Mouse (Mus musculus): Measurements from ENCODE around the gene Cd3e.

- TF ChIP-seq CTCF (IDR thresholded peaks at IDR 0.05) (no peak), POLR2A (IDR thresholded peaks at IDR 0.05; ENCODE audit: insufficient read depth, low read depth, low read length) (no peak), EP300 (IDR thresholded peaks at IDR 0.05; ENCODE audit: insufficient read depth, low read depth, low read length) (no peak)
Measured at GRCm38 (mm10) chr9:44977813-44978212, 31.6 kb downstream of the Cd3e start.
